Comparison of ENCODE assay signal across 9 mouse cellular contexts in genomic region chr12:111479917-111480316, GRCm38 (mm10). TPM values are rescaled to one million over a fixed set of nuclear protein-coding genes. Genes with fewer than 3 reads are reported as not detected.
A peak's percentile ranks its signal among the peaks of the same experiment; 100 is the strongest.
DNase-seq lines count a peak whose midpoint lies in the region; TF ChIP-seq lines count a peak whose summit lies in the region.
"Had no signal": no experiment of that assay in that cellular context is flagged by ENCODE, and none has a peak within 500 bp of the region (broad histone marks: within the 10 kb centered on the region; RNA-seq: fewer than 3 reads in every experiment).

No protein-coding gene starts in this region.

- 77% methylated on average over 2 of the region's 2 CpGs for WGBS in small intestine, adult 2 months

- H3K27me3 ChIP-seq in small intestine, adult 2 months (ENCODE audit: control insufficient read depth, insufficient read depth, low read length) = peaks cover 5% of the 10 kb centered on the region

- H3K27ac ChIP-seq in small intestine, adult 2 months (ENCODE audit: insufficient read depth, low read depth, low read length) = no peak overlapping the region
- H3K27ac ChIP-seq: embryonic facial prominence, embryonic 15.5 days had no signal

- TF ChIP-seq CTCF in small intestine, adult 2 months (IDR thresholded peaks at IDR 0.05; ENCODE audit: extremely low read depth, insufficient read length, insufficient replicate concordance, low read depth, low read length) = peak; percentile 32; the same call in 1 of the 2 replicates

- no peak overlapping the region for H3K4me3 ChIP-seq in small intestine, adult 2 months (ENCODE audit: low read depth, low read length)
- H3K4me3 ChIP-seq: embryonic facial prominence, embryonic 15.5 days had no signal

- no peaks in the 10 kb centered on the region for H3K4me1 ChIP-seq in small intestine, adult 2 months (ENCODE audit: control insufficient read depth, insufficient read depth, insufficient read length, low read length)

- peak; percentile 63 for DNase-seq in kidney, adult 18-20 months
- no peak for DNase-seq in kidney, adult 11 months
- DNase-seq in urinary bladder, postnatal 14 days (ENCODE audit: low spot score) = peak; percentile 51
- DNase-seq in urinary bladder, postnatal 36 days (ENCODE audit: low spot score in 2 of 2) = no peak
- DNase-seq in embryo, embryonic 10.5 days (ENCODE audit: low spot score) = peak; percentile 68
- no peak for DNase-seq in urinary bladder, adult 2 months (ENCODE audit: low spot score)
- DNase-seq in urinary bladder, adult 18-20 months (ENCODE audit: low spot score in 2 of 2) = no peak

- no peaks in the 10 kb centered on the region for H3K36me3 ChIP-seq in small intestine, adult 2 months (ENCODE audit: control insufficient read depth, insufficient read depth, low read length)
- H3K36me3 ChIP-seq: embryonic facial prominence, embryonic 15.5 days had no signal

- no peak for TF ChIP-seq POLR2A in small intestine, adult 2 months (IDR thresholded peaks at IDR 0.05; ENCODE audit: low read depth, low read length)

RNA-seq across cellular contexts. Expression of gene Gm266, which starts 5.7 kb away (rescaled TPM):
- polyA plus RNA-seq in small intestine, adult 2 months (2012; rRNA removed) = 0.43 and 0.53 TPM in 2 replicates
- 5.9 and 6.7 TPM in 2 replicates for polyA plus RNA-seq in urinary bladder, adult 2 months (2012; rRNA removed)

RNA-seq across cellular contexts. Expression of gene Tnfaip2, which starts 37.6 kb away (rescaled TPM):
- 10.2 and 16.4 TPM in 2 replicates for polyA plus RNA-seq in small intestine, adult 2 months (2012; rRNA removed)
- polyA plus RNA-seq in urinary bladder, adult 2 months (2012; rRNA removed) = 106 and 156 TPM in 2 replicates

RNA-seq across cellular contexts. Expression of gene Eif5, which starts 57.9 kb away (rescaled TPM):
- polyA plus RNA-seq in small intestine, adult 2 months (2012; rRNA removed) = 25.8 and 55.8 TPM in 2 replicates
- 139 and 141 TPM in 2 replicates for polyA plus RNA-seq in urinary bladder, adult 2 months (2012; rRNA removed)

Comparison
In these comparisons a context has a peak if more than half of its experiments do, and no peak if none do; other contexts are left out.
1. DNase-seq: peak in kidney, adult 18-20 months (single experiment), urinary bladder, postnatal 14 days (single experiment) and embryo, embryonic 10.5 days (single experiment); none in kidney, adult 11 months (single experiment), urinary bladder, postnatal 36 days (0 of 2), urinary bladder, adult 2 months (single experiment) and urinary bladder, adult 18-20 months (0 of 2).